Mouse (Mus musculus) layer of hippocampus, postnatal 25 days (tissue): ENCODE results near the gene Ccni. TPM values are rescaled to one million over a fixed set of nuclear protein-coding genes. Genes with fewer than 3 reads are reported as not detected.

ENCODE experiments used
- DNase-seq, 2 experiments: peaks; one replicate each; pipeline ENCODE4 v3.0.0; 2022; ENCODE audit warnings: mixed read lengths in 2 of 2, low spot score in 1 of 2; ENCODE audit errors: extremely low spot score in 1 of 2
- total RNA-seq, 2 experiments: library from RNA; stranded (reverse); gene quantifications; 2 replicates each; pipeline ENCODE4 v1.2.3; 2021

The Ccni gene
- 100 to 1,000 TPM; 271 to 283 TPM for total RNA-seq

DNA sequence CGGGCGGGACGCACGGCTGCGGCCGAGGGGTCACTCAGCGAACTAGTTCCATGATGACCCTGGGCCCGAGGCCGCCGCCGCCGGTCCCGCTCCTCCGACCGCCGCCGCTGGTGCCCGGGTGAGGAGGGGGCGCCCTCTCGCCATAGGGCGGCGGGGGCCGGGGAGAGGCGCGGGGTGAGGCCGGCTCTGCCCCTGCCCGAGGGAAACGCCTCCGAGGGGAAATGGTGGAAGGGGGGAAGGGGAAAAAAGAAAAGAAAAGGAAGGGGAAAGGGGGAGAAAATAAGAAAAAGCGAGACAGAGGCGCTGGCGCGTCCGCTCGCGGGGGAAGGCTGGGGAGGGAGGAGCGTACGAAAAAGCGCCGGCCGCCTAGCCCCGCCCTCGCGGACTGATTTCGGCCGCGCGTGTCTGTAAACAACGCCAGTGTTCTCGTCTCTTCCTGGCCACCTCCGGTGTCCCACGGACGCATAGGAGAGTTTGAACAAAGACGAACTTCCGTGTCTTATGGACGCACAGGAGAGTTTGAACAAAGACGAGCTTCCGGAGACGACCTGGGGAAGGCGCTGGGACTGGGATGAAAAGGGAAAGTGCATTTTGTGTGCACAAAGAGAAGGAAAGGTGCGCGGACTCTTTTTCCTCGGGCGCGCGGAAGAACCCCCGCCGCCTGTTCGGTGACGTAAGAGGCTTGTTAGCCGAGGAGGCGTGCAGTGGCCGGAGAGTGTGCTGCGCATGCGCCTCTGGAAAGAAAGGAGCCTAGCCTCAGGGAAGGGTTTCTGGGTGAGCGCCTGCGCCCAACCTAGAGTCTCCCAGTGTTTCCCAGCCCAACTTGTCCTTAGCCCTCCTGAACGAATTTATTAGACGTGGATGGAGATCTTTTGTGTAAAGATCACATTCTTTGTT, at the start of gene Ccni, which contains the start of gene 2010109A12Rik:
Gene Ccni (minus strand): TSS at position 387 of the 897 bp plus-strand sequence.
Gene 2010109A12Rik (plus strand): TSS at position 410 of the 897 bp plus-strand sequence.
- peak; percentile 88 to 96 for DNase-seq

DNA sequence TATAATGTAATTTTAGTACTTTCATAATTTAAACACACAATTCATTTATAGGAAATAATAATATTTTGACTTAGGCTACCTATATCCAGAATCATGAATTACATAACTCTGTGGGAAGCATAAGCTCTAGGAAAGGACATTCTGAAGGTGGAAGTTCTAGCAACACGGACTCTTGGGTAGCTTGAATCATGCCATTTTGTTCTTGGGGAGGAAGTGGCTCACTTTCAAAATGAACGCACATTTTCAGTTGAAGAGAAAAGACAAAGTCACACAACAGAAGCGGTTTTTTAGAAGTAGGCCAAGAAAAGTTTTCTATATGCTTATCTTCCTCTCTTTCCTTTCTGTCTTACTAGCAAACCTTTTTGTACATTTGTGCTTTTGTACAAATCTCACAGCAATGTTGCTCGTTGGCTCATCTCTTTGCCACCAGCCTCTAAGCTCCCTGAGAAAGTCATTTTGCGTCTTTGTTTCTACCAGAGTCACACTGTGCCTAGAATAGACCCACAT, 49.5 kb upstream of the Ccni start:
- DNase-seq: no peak

DNA sequence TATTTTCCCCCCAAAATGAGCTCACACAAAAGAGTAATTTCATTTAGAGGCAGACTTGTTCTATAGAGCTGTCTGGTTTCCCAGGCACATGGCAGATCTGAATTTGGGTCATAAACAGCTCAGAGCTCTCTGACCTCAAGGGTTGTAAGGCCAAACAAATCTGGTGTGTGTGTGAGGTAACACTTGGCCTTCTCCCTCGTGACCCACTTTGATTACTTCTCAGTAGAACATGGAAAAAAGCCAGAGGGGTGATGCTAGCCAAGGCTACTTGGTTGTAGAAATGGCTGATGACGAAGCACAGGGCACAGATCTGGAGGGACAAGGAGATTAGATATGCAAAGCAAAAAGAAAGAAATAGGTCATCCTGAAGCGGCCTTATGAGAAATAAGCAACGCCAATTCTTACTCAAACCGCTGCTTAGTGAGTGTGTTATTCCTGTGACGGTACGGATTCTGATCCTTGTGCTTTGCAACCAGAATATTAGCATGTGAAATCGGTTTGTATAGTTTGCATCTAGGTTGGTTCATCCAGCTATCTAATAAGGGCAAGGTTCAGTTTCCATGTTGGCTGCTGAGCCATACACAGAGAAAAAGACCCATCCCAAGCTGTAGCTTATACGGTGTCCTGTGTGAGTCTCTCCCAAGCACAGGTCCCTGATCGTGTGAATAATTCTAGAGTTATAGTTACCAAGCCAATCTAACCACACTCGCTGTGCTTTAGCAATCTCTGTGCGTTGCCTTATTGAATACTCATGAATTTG, 44.9 kb upstream of the Ccni start:
- no peak for DNase-seq

DNA sequence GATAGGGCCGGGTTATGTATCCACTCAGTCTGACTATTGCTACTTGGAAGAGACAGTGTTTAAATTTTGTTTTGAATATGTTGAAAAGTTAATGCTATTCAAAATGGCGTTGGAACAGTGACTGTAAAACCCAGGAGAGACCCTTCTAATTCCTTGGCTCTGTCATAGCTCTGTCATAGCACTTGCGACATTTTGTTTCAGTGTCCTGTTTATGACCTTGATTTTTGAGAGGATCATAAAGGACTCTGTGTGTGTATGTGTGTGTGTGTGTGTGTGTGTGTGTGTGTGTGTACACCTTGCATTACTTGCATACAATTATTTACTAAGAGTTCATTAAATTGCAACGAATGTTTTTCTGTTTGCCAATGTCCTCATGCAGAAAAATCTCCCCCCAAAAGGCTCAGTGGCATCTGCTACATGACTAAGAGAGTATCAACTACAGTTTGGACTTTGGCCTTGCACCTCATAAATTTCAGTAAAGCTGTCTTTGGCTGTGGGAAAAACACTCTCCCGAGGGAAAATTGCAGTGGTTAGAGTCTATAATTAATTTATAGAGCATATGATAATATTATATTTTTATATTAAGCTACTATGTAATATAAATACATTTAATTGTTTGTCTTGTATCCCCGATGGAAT, 43.8 kb upstream of the Ccni start:
- DNase-seq: no peak

DNA sequence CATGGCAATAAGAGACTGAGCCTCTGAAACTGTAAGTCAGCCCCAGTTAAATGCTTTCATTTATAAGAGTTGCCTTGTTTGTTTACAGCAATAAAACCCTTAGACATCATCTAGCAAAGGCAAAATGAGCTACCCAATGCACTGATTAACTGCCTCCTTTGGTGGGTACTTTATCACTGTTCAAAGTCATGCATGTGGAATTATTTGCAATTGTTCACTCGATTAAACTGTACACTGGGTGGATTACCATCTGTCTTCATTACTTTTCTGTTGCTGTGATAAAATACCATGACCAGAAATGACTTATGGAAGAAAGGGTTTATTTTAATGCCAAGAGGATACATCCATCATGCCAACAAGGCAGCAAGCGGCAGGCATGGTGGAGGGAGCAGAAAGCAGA, 39.0 kb upstream of the Ccni start:
- no peak for DNase-seq

DNA sequence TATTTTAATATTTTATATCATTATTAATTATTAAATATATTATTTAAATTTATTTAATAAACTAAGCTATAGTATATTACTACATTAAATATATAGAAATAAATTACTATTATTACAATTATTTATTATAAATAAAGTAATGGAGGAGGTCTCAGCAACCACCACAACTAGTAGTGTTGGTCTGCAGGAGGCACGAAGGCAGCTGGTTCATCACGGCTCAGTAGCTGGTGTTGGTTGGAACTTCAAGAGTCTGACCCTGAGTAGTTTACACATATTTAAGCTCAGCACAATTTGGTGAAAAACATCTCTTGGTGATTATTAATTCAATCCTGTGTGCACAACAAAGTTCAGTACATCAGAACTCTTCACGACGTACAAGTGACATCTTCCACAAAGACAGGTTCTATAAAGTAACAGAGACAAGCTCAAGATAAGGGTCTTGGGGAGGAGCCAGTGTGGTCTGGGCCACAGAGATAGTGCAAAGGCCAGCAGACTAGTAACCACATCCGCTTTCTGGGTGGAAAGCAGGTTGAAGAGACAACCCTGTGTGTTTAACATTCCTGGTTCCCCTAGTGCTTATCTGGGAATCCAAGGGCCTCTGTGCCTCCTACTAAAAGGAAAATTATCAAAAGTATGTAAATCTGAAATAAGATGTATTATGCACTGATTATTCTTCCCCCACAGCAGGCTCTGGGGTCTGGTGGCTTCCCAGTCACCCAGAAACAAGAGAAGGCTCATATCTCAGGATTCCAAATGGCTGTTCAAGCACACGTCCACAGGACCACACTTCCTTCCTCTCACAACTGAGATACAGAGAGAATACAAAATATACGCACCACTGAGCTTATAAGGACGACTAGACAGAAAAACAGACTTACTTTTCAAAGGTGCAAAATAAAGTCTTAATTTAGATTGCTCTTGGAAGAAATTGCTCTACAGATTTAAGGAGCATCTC, 33.6 kb upstream of the Ccni start:
- no peak for DNase-seq

DNA sequence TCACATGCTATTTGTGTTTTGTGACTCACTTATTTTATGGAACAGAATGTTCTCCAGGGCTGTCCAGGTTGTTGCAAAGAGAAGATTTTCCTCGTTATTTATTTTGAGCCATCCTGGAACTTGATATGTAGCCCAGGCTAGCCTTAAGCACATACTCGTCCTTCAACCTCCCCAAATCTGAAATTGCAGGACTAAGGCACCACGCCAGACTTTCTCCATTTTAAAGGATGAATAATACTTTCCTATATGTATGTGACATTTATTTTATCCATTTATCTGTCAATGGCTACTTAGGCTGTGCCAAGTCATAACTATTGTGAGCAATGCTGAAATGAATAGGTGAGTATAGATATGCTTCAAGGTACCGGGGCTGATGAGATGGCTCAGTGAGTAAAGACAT, 30.2 kb upstream of the Ccni start:
- no peak for DNase-seq

DNA sequence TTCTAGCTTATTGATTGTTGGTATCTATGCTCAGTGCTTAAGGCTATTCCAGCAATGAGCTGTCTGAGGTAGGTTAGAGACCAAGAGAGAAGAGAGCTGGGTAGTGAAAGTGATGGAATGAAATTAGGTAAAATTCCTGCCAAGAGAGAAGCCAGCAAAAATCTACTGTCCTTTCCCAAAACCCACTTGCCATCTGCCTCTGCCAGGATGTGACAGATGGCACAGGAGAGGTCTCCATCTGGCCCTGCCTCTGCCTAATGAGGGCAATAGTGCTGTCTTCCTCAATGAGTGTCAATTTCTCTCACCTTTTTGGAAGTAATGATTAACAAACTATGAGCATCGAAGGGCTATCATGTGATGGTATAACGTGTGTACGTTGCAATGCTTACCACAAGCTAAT, 29.6 kb upstream of the Ccni start:
- peak; percentile 62 to 67 for DNase-seq

DNA sequence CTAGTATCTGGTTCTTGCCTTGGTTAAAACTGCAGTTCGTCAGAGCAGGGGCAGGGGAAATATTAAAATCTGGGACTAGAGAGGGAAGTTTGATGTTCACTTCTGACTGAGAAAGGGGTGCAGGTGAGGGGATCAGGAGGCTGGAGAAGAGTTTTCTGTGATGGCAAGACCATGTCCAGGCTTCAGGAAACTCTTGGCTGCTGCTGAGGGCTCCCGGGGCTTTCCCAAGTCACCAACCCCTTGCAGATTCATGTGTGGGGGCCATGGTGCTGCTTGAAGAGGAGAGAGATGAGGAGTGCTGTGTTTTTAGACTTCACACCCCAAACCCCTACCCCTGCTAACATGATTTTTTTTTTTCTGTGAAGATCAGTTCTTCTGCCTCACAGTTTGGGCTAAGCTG, 28.3 kb upstream of the Ccni start:
- DNase-seq: no peak

DNA sequence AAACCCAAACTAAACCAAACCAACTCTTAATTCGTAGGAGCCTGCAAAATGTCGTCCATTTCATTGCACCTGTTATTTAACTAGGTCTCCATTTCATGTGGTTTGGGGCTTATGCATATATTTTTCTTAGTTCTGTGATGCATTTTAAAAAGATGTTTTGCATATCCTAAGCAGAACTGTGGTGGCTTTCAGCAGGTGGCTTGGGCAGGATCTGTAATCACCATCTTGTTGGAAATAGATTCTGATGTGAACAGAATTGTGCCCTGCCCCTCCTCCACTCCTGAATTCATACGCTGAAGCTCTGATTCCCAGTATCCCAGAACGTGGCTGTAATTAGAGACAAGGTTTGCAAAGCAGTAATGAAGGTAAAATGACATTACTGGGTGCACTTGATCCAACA, 27.8 kb upstream of the Ccni start:
- DNase-seq: no peak

DNA sequence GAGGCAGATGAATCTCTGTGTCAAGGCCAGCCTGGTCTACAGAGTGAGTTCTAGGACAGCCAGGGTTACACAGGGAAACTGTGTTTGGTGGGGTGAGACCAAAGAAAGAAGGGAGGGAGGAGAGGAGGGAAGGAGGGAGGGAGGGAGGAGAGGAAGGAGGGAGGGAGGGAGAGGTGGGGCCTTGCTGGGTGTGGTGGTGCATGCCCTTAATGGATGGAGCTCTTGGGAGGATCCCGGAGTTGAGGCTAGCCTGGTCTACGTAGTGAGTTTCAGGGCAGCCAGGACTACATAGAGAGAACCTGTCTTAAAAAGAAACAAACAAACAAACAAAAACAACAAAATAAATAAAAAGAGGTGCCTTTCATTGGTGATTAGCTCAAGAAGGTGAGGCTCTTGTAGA, 26.5 kb upstream of the Ccni start:
- DNase-seq: no peak

DNA sequence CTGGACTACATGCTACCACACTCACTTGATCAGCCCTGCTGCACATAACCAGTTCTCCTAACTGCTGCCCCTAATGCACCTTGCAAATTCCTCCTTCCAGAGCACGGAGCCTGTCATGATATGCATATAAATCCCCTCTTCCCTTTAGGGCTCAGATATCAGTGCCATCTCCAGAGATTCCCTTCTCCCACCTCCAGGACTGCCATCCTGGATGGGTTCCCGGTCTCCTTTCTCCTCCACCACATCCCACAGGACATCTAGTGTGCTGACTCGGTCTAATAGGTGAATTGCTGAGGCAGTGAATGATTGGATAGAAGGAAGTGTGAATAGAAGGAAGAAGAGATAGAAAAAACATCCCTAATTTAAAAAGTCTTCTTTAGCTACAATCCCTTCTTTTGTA, 25.4 kb upstream of the Ccni start:
- no peak for DNase-seq

DNA sequence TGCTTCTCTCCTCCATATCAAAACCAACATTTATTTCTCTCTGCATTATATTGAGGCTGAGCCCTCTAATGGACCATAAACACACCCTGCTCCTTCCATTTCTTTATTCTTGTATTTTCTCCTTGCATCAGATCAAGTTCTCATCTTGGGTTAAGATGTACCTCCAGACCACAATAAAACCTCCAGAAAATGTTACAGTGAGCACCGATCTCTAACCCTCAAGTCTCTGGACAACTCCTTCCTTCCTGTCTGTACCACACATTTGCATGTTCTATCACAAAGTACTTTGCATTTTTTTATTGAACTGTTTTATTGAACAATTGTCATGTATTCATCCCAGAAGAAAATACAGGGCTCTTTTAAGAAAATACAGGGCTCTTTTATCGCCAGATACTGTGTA, 23.2 kb upstream of the Ccni start:
- no peak for DNase-seq

DNA sequence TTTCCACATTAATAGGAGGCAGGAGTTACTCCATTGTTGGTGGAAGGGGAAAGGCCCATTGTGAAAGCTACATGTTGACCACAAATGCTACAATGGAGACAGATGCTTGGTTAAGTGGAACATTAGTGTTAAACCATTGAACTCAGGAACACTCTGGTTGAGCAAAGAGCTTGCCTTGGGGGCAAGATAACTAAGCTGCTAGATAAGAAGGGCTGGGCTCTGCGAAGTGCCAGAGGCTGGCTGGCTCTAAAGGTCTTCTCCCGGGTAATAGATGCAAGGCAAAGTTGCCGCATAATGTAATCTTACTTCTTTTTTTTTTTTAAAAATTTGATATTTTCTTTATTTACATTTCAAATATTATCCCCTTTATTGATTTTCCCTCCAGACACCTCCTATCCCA, 20.9 kb upstream of the Ccni start:
- no peak for DNase-seq

DNA sequence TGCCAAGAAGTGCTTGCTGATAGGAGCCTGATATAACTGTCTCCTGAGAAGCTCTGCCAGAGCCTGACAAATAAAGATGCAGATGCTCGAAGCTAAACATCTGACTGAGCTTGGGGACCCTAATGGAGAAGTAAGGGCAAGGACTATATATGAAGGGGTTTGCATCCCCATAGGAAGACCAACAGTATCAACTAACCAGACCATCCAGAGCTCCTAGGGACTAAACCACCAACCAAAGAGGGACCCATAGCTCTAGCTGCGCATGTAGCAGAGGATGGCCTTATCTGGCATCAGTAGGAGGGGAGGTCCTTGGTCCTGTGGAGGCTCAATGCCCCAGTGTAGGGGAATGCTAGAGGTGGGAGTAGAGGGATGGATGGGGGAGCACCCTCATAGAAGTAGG, 18.3 kb upstream of the Ccni start:
- no peak for DNase-seq

DNA sequence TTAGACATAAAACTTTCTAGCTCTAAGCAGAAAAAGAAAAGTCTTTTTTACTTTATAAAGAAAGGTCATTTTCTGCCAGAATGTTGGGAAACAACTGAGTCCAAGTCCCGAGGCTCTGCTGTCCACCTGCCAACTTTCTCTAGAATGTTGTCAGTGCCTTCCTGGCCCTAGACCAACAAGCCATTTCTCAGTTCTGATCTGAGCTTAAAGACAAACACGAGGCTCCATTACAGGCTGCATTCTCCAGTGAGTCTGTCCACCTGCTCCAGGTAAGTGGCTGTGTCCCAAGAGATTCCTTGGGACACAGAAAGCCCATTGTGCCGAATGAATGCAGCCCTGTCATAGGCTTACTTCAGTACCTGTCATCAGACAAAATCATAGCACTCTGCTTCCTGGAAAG, 15.4 kb upstream of the Ccni start:
- DNase-seq: no peak

DNA sequence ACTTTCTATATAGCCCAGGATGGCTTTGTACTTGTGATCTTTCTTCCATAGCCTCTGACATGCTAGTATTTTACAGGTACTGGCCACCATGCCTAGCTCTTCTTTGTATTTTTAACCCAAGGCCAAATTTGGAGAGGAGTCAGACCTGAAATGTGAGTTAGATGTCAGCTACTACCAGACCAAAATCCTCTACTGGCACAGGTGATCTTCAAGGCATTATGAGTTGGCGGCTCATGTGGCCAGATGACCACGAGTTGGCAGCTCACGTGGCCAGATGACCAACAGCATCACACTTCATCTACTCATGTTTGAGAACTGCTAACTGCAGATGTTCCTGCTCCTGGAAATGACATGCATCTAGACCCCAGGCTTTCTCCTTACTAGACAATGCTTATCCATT, 12.1 kb upstream of the Ccni start:
- DNase-seq: no peak

DNA sequence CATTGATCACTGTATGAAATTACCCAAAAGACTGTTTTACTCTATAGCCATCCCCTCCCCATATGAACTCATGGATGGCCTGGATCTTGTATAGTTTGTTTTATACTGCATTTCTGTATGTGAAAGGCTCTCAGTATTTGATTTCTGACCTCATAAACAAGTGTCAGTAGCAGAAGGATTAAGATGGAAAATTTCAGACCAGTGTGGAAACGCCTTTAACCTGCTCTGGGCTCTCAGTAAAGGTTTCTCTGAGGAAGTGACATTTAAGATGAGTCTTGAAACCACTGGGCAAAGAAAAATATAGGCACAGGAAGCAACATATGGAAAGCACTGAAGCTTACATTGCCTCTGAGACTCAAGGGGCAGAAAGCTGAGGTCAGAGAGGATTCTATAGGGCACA, 1.3 kb upstream of the Ccni start:
- DNase-seq: no peak

DNA sequence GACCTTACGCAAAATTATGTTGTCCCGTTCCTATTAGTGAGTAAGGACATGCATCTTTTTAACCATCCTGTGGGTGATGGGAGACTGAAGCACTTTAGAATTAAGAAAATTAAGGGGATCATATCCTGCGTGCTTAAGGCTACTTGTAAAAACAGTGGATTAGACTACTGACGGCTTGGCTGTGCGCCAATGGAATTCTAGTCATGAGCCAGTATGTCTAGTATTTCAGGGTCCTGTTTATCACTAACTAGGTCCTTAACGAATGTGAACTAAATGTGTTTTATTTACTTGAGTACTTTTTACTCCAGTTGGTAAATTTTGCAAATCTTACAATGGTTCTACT, 682 bp upstream of the Ccni start:
- peak in 1 of 2 experiments; percentile 37 for DNase-seq
